Mouse (Mus musculus) heart, embryonic 10.5 days (tissue): ENCODE results near the gene Ddx6. TPM values are rescaled to one million over a fixed set of nuclear protein-coding genes. Genes with fewer than 3 reads are reported as not detected.

Source experiments
- DNase-seq: peaks from one replicate; pipeline ENCODE4 v3.0.0-alpha.2; 2017; ENCODE audit warnings: low spot score
- H3K27ac ChIP-seq: fragments of 300-500 bp; sonication (generic); 2 replicates; pipeline ENCODE4 v1.5.1; 2016; ENCODE audit warnings: mild to moderate bottlenecking
- H3K27me3 ChIP-seq: fragments of 300-500 bp; sonication (generic); 2 replicates; pipeline ENCODE4 v1.6.1; 2016; ENCODE audit warnings: mild to moderate bottlenecking; ENCODE audit not compliant: poor library complexity, insufficient read depth, severe bottlenecking
- H3K36me3 ChIP-seq: fragments of 300-500 bp; sonication (generic); 2 replicates; pipeline ENCODE4 v1.6.1; 2016; ENCODE audit warnings: mild to moderate bottlenecking, moderate library complexity
- H3K4me1 ChIP-seq: fragments of 300-500 bp; sonication (generic); 2 replicates; pipeline ENCODE4 v1.6.1; 2016; ENCODE audit warnings: mild to moderate bottlenecking
- H3K4me3 ChIP-seq: fragments of 300-500 bp; sonication (generic); 2 replicates; pipeline ENCODE4 v1.5.1; 2016; ENCODE audit warnings: mild to moderate bottlenecking, moderate library complexity
- H3K9me3 ChIP-seq: fragments of 300-500 bp; sonication (generic); 2 replicates; pipeline ENCODE4 v1.6.1; 2016; ENCODE audit warnings: mild to moderate bottlenecking, moderate library complexity
- WGBS: fragments of 180-500 bp; shearing (Covaris S2); methylation state at CpG from one replicate; pipeline ENCODE4 v1.1.7; 2016; 5-methylcytosine and 5-hydroxymethylcytosine counted together
- polyA plus RNA-seq: library from polyadenylated mRNA; unstranded; fragments of >200 nt; fragmentation: Nextera tagmentation; extraction: Ambion mirVana; gene quantifications from 2 replicates; pipeline ENCODE4 v1.2.1, GENCODE M21; 2016

Ddx6 gene
- polyA plus RNA-seq, 1 experiment from 2014 or later = 12.7 TPM

GRCm38 (mm10) chr9:44648881-44649281 is 44.2 kb downstream of the Ddx6 start:
- H3K4me1 ChIP-seq = peaks cover 7% of the 10 kb centered on the region
- H3K9me3 ChIP-seq = no peaks in the 10 kb centered on the region
- no peak overlapping the region; the same call in 1 of the 2 replicates for H3K27ac ChIP-seq
- no peaks in the 10 kb centered on the region for H3K36me3 ChIP-seq
- peak; percentile 41 for DNase-seq
- WGBS = 77% methylated on average over 7 of the region's 7 CpGs
- H3K4me3 ChIP-seq = no peak overlapping the region
- H3K27me3 ChIP-seq = peaks cover 15% of the 10 kb centered on the region; the same call in 1 of the 2 replicates

- Histone ChIP-seq H3K4me3 (no peak overlapping the region), H3K9me3 (no peaks in the 10 kb centered on the region), H3K36me3 (no peaks in the 10 kb centered on the region), H3K27me3 (peaks cover 15% of the 10 kb centered on the region; the same call in 1 of the 2 replicates), H3K4me1 (peaks cover 8% of the 10 kb centered on the region; the same call in 1 of the 2 replicates), H3K27ac (no peak overlapping the region)
- 9% methylated on average over 8 of the region's 8 CpGs for WGBS
- peak; percentile 82 for DNase-seq
Measured at GRCm38 (mm10) chr9:44652027-44652426, 47.3 kb downstream of the Ddx6 start.

GRCm38 (mm10) chr9:44653896-44654295 is 49.2 kb downstream of the Ddx6 start:
- Histone ChIP-seq H3K27ac (no peak overlapping the region), H3K36me3 (no peaks in the 10 kb centered on the region), H3K27me3 (peaks cover 13% of the 10 kb centered on the region; the same call in 1 of the 2 replicates), H3K4me1 (peaks cover 8% of the 10 kb centered on the region; the same call in 1 of the 2 replicates), H3K4me3 (no peak overlapping the region), H3K9me3 (no peaks in the 10 kb centered on the region)
- DNase-seq = peak; percentile 61
- WGBS = 53% methylated on average over 4 of the region's 4 CpGs

- peak overlapping the region; percentile 47 for H3K4me3 ChIP-seq
- no peak overlapping the region for H3K27ac ChIP-seq
- H3K36me3 ChIP-seq = no peaks in the 10 kb centered on the region
- 25% methylated on average over 26 of the region's 26 CpGs for WGBS
- peak; percentile 80 for DNase-seq
- H3K27me3 ChIP-seq = no peaks in the 10 kb centered on the region
- no peaks in the 10 kb centered on the region for H3K9me3 ChIP-seq
- 0 out of 2 replicates have a peak, but pooled peaks cover 6% of the 10 kb centered on the region for H3K4me1 ChIP-seq
Measured at GRCm38 (mm10) chr9:44655098-44656066, 50.7 kb downstream of the Ddx6 start.

GRCm38 (mm10) chr9:44663706-44664105 is 59.0 kb downstream of the Ddx6 start:
- Histone ChIP-seq H3K4me1 (no peaks in the 10 kb centered on the region), H3K9me3 (no peaks in the 10 kb centered on the region), H3K27ac (no peak overlapping the region), H3K36me3 (no peaks in the 10 kb centered on the region), H3K27me3 (no peaks in the 10 kb centered on the region), H3K4me3 (no peak overlapping the region)
- 86% methylated on average over 6 of the region's 6 CpGs for WGBS
- peak; percentile 20 for DNase-seq

- no peak for DNase-seq
- WGBS = 90% methylated on average over 5 of the region's 5 CpGs
- no peaks in the 10 kb centered on the region for H3K27me3 ChIP-seq
Measured at GRCm38 (mm10) chr9:44671416-44671815, 66.7 kb downstream of the Ddx6 start.

GRCm38 (mm10) chr9:44672291-44672865 is 67.7 kb downstream of the Ddx6 start:
- H3K9me3 ChIP-seq = no peaks in the 10 kb centered on the region
- no peak for DNase-seq
- H3K36me3 ChIP-seq = no peaks in the 10 kb centered on the region
- 56% methylated on average over 2 of the region's 2 CpGs for WGBS
- H3K27ac ChIP-seq = no peak overlapping the region
- no peak overlapping the region for H3K4me3 ChIP-seq
- no peaks in the 10 kb centered on the region for H3K27me3 ChIP-seq
- no peaks in the 10 kb centered on the region for H3K4me1 ChIP-seq

More at GRCm38 (mm10) chr9:44671416-44671815, 66.7 kb downstream of the Ddx6 start:
- Histone ChIP-seq H3K27ac (no peak overlapping the region), H3K4me3 (no peak overlapping the region), H3K9me3 (no peaks in the 10 kb centered on the region), H3K4me1 (no peaks in the 10 kb centered on the region), H3K36me3 (no peaks in the 10 kb centered on the region)

GRCm38 (mm10) chr9:44673005-44673404 is 68.3 kb downstream of the Ddx6 start, which contains the start of gene Treh:
Gene Treh (plus strand): TSS chr9:44673233.
- H3K27ac ChIP-seq = no peak within 1 kb of the TSS
- H3K36me3 ChIP-seq = no peaks in the 10 kb centered on the region
- H3K4me3 ChIP-seq = no peak within 1 kb of the TSS
- no peaks in the 10 kb centered on the region for H3K27me3 ChIP-seq
- no peak for DNase-seq
- no peaks in the 10 kb centered on the region for H3K9me3 ChIP-seq
- WGBS = 74% methylated on average over 3 of the region's 3 CpGs
- H3K4me1 ChIP-seq = no peaks in the 10 kb centered on the region

- WGBS = 85% methylated on average over 2 of the region's 2 CpGs
- Histone ChIP-seq H3K4me3 (no peak overlapping the region), H3K9me3 (no peaks in the 10 kb centered on the region), H3K4me1 (no peaks in the 10 kb centered on the region), H3K27ac (no peak overlapping the region), H3K27me3 (0 out of 2 replicates have a peak, but pooled peaks cover 10% of the 10 kb centered on the region), H3K36me3 (no peaks in the 10 kb centered on the region)
- no peak for DNase-seq
Measured at GRCm38 (mm10) chr9:44678288-44678871, 73.7 kb downstream of the Ddx6 start.

- no peaks in the 10 kb centered on the region for H3K36me3 ChIP-seq
- 66% methylated on average over 5 of the region's 5 CpGs for WGBS
- DNase-seq = no peak
- no peaks in the 10 kb centered on the region for H3K4me1 ChIP-seq
- H3K27me3 ChIP-seq = peaks cover 10% of the 10 kb centered on the region; the same call in 1 of the 2 replicates
- no peak overlapping the region for H3K4me3 ChIP-seq
- H3K27ac ChIP-seq = no peak overlapping the region
- H3K9me3 ChIP-seq = no peaks in the 10 kb centered on the region
Measured at GRCm38 (mm10) chr9:44679565-44679964, 74.9 kb downstream of the Ddx6 start.

- Histone ChIP-seq H3K9me3 (no peaks in the 10 kb centered on the region), H3K27me3 (peaks cover 10% of the 10 kb centered on the region; the same call in 1 of the 2 replicates), H3K4me1 (peaks cover 14% of the 10 kb centered on the region), H3K27ac (no peak overlapping the region), H3K36me3 (peaks cover 18% of the 10 kb centered on the region), H3K4me3 (no peak overlapping the region)
- DNase-seq = no peak
- 80% methylated on average over 8 of the region's 8 CpGs for WGBS
Measured at GRCm38 (mm10) chr9:44683046-44683445, 78.4 kb downstream of the Ddx6 start.

GRCm38 (mm10) chr9:44685346-44686330 is 80.9 kb downstream of the Ddx6 start:
- peak; percentile 87 for DNase-seq
- Histone ChIP-seq H3K27me3 (peaks cover 10% of the 10 kb centered on the region; the same call in 1 of the 2 replicates), H3K4me3 (no peak overlapping the region), H3K27ac (no peak overlapping the region), H3K36me3 (peaks cover 36% of the 10 kb centered on the region), H3K9me3 (no peaks in the 10 kb centered on the region), H3K4me1 (peaks cover 18% of the 10 kb centered on the region)
- WGBS = 44% methylated on average over 14 of the region's 14 CpGs
